Mouse (Mus musculus): ENCODE results near the gene Slc41a3. TPM values are rescaled to one million over a fixed set of nuclear protein-coding genes. Genes with fewer than 3 reads are reported as not detected.
A peak's percentile ranks its signal among the peaks of the same experiment; 100 is the strongest.

The Slc41a3 gene
- polyA plus RNA-seq, 1 experiment from 2014 or later, result 9.7 TPM

DNA sequence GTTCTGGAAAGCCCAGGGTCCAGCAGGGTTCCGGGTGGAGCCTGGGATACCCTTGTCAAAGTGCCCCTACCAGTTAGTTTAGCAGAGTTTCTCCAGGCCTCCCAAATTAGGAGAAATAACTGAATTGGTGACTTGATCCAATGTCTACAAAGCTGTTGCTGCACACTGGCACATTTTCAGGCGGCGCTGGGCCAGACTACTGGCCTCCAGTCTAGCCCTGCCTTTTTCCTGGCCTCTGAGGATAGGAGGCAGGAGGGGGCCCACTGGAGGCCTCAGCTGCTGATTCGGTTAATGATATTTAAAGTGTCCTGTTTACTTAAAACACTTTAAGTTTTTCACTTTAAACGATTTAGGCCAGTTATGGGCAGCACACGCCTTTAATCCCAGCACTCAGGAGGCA, 19.7 kb downstream of the Slc41a3 start:
- Histone ChIP-seq H3K27ac (ENCODE audit: low read length) (peak overlapping the region; percentile 69), H3K4me2 (replicated peaks; ENCODE audit: low read depth, low read length) (no peak overlapping the region), H3K4me1 (ENCODE audit: insufficient read depth, low read depth, low read length) (peaks cover 11% of the 10 kb centered on the region), H3K4me3 (ENCODE audit: low read depth, low read length) (no peak overlapping the region), H3K9ac (replicated peaks; ENCODE audit: low read depth) (no peak overlapping the region), H3K36me3 (ENCODE audit: insufficient read depth, low read length) (no peaks in the 10 kb centered on the region), H3K27me3 (replicated peaks; ENCODE audit: insufficient read depth, low read length) (no peaks in the 10 kb centered on the region), H3K9me3 (ENCODE audit: low read length) (no peaks in the 10 kb centered on the region)
- 40% methylated on average over 6 of the region's 6 CpGs for WGBS
- TF ChIP-seq CTCF (IDR thresholded peaks at IDR 0.05) (no peak), EP300 (IDR thresholded peaks at IDR 0.05) (no peak)
- DNase-seq (ENCODE audit: low spot score) (peak; percentile 72), ATAC-seq (peak; percentile 60)

- H3K9me3 ChIP-seq (ENCODE audit: low read length), result no peaks in the 10 kb centered on the region
- H3K27ac ChIP-seq (ENCODE audit: low read length), result peak overlapping the region; percentile 69
- no peak overlapping the region for H3K9ac ChIP-seq (replicated peaks; ENCODE audit: low read depth)
- 60% methylated on average over 11 of the region's 11 CpGs for whole genome bisulfite sequencing
- H3K27me3 ChIP-seq (replicated peaks; ENCODE audit: insufficient read depth, low read length), result no peaks in the 10 kb centered on the region
- peak; percentile 94 for TF ChIP-seq EP300 (IDR thresholded peaks at IDR 0.05)
- TF ChIP-seq CTCF (IDR thresholded peaks at IDR 0.05), result no peak
- H3K4me2 ChIP-seq (replicated peaks; ENCODE audit: low read depth, low read length), result no peak overlapping the region
- no peaks in the 10 kb centered on the region for H3K36me3 ChIP-seq (ENCODE audit: insufficient read depth, low read length)
- peak; percentile 71 for ATAC-seq
- peaks cover 8% of the 10 kb centered on the region; the same call in 1 of the 2 replicates for H3K4me1 ChIP-seq (ENCODE audit: insufficient read depth, low read depth, low read length)
- peak; percentile 75 for DNase-seq (ENCODE audit: low spot score)
- no peak overlapping the region for H3K4me3 ChIP-seq (ENCODE audit: low read depth, low read length)
These were observed 20.2 kb downstream of the Slc41a3 start for GRCm38 (mm10) chr6:90624733-90625132.

- Histone ChIP-seq H3K9me3 (ENCODE audit: low read length) (no peaks in the 10 kb centered on the region), H3K27me3 (replicated peaks; ENCODE audit: insufficient read depth, low read length) (no peaks in the 10 kb centered on the region), H3K4me1 (ENCODE audit: insufficient read depth, low read depth, low read length) (peaks cover 8% of the 10 kb centered on the region; the same call in 1 of the 2 replicates), H3K4me2 (replicated peaks; ENCODE audit: low read depth, low read length) (no peak overlapping the region), H3K4me3 (ENCODE audit: low read depth, low read length) (no peak overlapping the region), H3K36me3 (ENCODE audit: insufficient read depth, low read length) (no peaks in the 10 kb centered on the region), H3K27ac (ENCODE audit: low read length) (peak overlapping the region; percentile 48), H3K9ac (replicated peaks; ENCODE audit: low read depth) (no peak overlapping the region)
- no peak for ATAC-seq
- TF ChIP-seq CTCF (IDR thresholded peaks at IDR 0.05) (peak; percentile 31), EP300 (IDR thresholded peaks at IDR 0.05) (no peak)
- WGBS, result 85% methylated on average over 6 of the region's 7 CpGs
- no peak for DNase-seq (ENCODE audit: low spot score)
These were observed 20.9 kb downstream of the Slc41a3 start for GRCm38 (mm10) chr6:90625207-90625994.

DNA sequence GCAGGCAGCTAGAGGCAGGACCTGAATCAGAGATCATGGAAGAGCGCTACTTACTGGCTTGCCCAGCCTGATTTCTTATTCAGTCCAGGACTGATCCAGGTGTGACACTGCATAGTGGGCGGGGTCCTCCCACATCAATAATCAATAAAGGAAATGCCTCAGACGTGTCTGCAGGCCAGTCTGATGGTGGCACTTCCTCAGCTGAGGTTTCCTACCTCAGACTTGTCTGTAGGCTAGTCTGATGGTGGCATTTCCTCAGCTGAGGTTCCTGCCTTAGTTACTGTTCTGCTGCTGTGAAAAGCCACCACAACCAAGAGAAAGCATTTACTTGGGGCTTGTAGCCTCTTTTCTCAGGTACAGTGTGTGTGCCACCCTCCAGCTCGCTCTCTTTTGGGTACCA, 23.0 kb downstream of the Slc41a3 start:
- H3K27me3 ChIP-seq (replicated peaks; ENCODE audit: insufficient read depth, low read length), result no peaks in the 10 kb centered on the region
- H3K27ac ChIP-seq (ENCODE audit: low read length), result no peak overlapping the region
- no peaks in the 10 kb centered on the region for H3K4me1 ChIP-seq (ENCODE audit: insufficient read depth, low read depth, low read length)
- no peaks in the 10 kb centered on the region for H3K9me3 ChIP-seq (ENCODE audit: low read length)
- no peak for DNase-seq (ENCODE audit: low spot score)
- H3K4me2 ChIP-seq (replicated peaks; ENCODE audit: low read depth, low read length), result no peak overlapping the region
- no peaks in the 10 kb centered on the region for H3K36me3 ChIP-seq (ENCODE audit: insufficient read depth, low read length)
- ATAC-seq, result no peak
- H3K4me3 ChIP-seq (ENCODE audit: low read depth, low read length), result no peak overlapping the region
- TF ChIP-seq EP300 (IDR thresholded peaks at IDR 0.05), result no peak
- no peak for TF ChIP-seq CTCF (IDR thresholded peaks at IDR 0.05)
- no peak overlapping the region for H3K9ac ChIP-seq (replicated peaks; ENCODE audit: low read depth)
- 83% methylated on average over 4 of the region's 4 CpGs for WGBS

DNA sequence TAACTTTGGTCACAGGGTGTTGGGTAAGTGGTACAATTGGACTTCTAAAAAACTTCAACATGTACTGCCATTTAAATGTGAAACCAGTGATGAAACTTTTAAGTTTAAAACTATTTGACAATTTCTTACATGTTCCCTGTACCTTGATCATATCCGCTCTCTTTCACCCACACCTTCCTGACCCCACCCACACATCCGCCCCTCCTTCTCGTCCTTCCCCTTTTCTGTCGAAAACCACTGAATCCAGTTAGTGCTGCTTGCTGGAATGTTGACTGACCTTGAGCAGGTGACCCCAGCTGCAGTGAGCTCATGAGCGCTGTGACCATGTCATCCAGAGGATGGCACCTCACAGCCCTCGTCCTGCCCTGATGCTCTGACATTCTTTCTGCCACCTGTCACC, 25.0 kb downstream of the Slc41a3 start:
- no peaks in the 10 kb centered on the region for H3K4me1 ChIP-seq (ENCODE audit: insufficient read depth, low read depth, low read length)
- no peak overlapping the region for H3K4me2 ChIP-seq (replicated peaks; ENCODE audit: low read depth, low read length)
- ATAC-seq (no peak), DNase-seq (ENCODE audit: low spot score) (no peak)
- H3K27me3 ChIP-seq (replicated peaks; ENCODE audit: insufficient read depth, low read length), result no peaks in the 10 kb centered on the region
- H3K9me3 ChIP-seq (ENCODE audit: low read length), result no peaks in the 10 kb centered on the region
- 77% methylated on average over 6 of the region's 6 CpGs for WGBS
- no peak overlapping the region for H3K9ac ChIP-seq (replicated peaks; ENCODE audit: low read depth)
- no peak overlapping the region for H3K4me3 ChIP-seq (ENCODE audit: low read depth, low read length)
- no peaks in the 10 kb centered on the region for H3K36me3 ChIP-seq (ENCODE audit: insufficient read depth, low read length)
- H3K27ac ChIP-seq (ENCODE audit: low read length), result no peak overlapping the region
- no peak for TF ChIP-seq CTCF (IDR thresholded peaks at IDR 0.05)
- no peak for TF ChIP-seq EP300 (IDR thresholded peaks at IDR 0.05)

DNA sequence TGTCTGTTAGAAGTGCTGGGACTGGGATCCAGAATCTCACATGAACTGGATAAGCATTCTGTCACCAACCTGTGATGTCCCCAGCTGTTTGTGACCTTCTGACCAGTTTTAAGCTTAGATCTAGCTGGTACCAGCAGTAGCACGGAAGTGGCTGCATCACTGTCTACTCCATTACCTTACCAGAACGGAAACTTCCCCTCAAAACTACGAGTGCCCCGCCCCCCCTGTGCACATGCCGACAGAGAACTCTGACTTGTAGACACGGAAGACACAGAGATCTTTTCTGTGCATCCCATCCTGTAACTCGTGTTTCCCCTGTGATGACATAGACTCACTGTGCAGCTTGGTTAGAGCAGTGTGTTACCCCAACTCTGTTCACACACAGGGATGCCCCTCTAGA, 25.9 kb downstream of the Slc41a3 start:
- H3K9me3 ChIP-seq (ENCODE audit: low read length), result no peaks in the 10 kb centered on the region
- no peaks in the 10 kb centered on the region for H3K4me1 ChIP-seq (ENCODE audit: insufficient read depth, low read depth, low read length)
- ATAC-seq (no peak), DNase-seq (ENCODE audit: low spot score) (no peak)
- no peak overlapping the region for H3K27ac ChIP-seq (ENCODE audit: low read length)
- no peaks in the 10 kb centered on the region for H3K36me3 ChIP-seq (ENCODE audit: insufficient read depth, low read length)
- no peak overlapping the region for H3K4me3 ChIP-seq (ENCODE audit: low read depth, low read length)
- no peak overlapping the region for H3K9ac ChIP-seq (replicated peaks; ENCODE audit: low read depth)
- TF ChIP-seq CTCF (IDR thresholded peaks at IDR 0.05) (no peak), EP300 (IDR thresholded peaks at IDR 0.05) (no peak)
- WGBS, result 89% methylated on average over 7 of the region's 7 CpGs
- H3K27me3 ChIP-seq (replicated peaks; ENCODE audit: insufficient read depth, low read length), result no peaks in the 10 kb centered on the region
- H3K4me2 ChIP-seq (replicated peaks; ENCODE audit: low read depth, low read length), result no peak overlapping the region

Data from lung, postnatal 0 days (tissue).